Mouse (Mus musculus) embryonic facial prominence, embryonic 12.5 days (tissue): ENCODE data around the gene Prkar2b. TPM values are rescaled to one million over a fixed set of nuclear protein-coding genes. Genes with fewer than 3 reads are reported as not detected.

Experiments
- ATAC-seq: fragments of 200-750 bp; cut with Nextera tagmentation; 2 replicates; pipeline ENCODE4 v1.8.0; 2017; ENCODE audit not compliant: insufficient number of reproducible peaks, insufficient read depth, low FRiP score, low TSS enrichment
- H3K27ac ChIP-seq: fragments of 300-500 bp; sonication (generic); 2 replicates; pipeline ENCODE4 v1.5.1; 2016; ENCODE audit warnings: mild to moderate bottlenecking
- H3K27me3 ChIP-seq: fragments of 300-500 bp; sonication (generic); 2 replicates; pipeline ENCODE4 v1.6.1; 2016; ENCODE audit warnings: mild to moderate bottlenecking, moderate library complexity
- H3K36me3 ChIP-seq: fragments of 300-500 bp; sonication (generic); 2 replicates; pipeline ENCODE4 v1.6.1; 2016; ENCODE audit warnings: mild to moderate bottlenecking
- H3K4me1 ChIP-seq: fragments of 300-500 bp; sonication (generic); 2 replicates; pipeline ENCODE4 v1.6.1; 2016
- H3K4me2 ChIP-seq: fragments of 300-500 bp; sonication (generic); replicated peaks from 2 replicates; pipeline ENCODE4 v1.6.1; 2016; ENCODE audit warnings: mild to moderate bottlenecking, moderate library complexity
- H3K4me3 ChIP-seq: fragments of 300-500 bp; sonication (generic); 2 replicates; pipeline ENCODE4 v1.5.1; 2016; ENCODE audit warnings: mild to moderate bottlenecking
- H3K9ac ChIP-seq: fragments of 300-500 bp; sonication (generic); 2 replicates; pipeline ENCODE4 v1.6.1; 2016; ENCODE audit warnings: mild to moderate bottlenecking, moderate library complexity
- H3K9me3 ChIP-seq: fragments of 300-500 bp; sonication (generic); 2 replicates; pipeline ENCODE4 v1.6.1; 2016; ENCODE audit warnings: mild to moderate bottlenecking, moderate library complexity
- WGBS: fragments of 180-500 bp; shearing (Covaris S2); methylation state at CpG from one replicate; pipeline ENCODE4 v1.1.7; 2016; 5-methylcytosine and 5-hydroxymethylcytosine counted together
- polyA plus RNA-seq: library from polyadenylated mRNA; unstranded; fragments of >200 nt; fragmentation: Nextera tagmentation; extraction: Ambion mirVana; gene quantifications from 2 replicates; pipeline ENCODE4 v1.2.1, GENCODE M21; 2016

Prkar2b gene
- polyA plus RNA-seq, 1 experiment from 2014 or later, result 49.0 TPM

GRCm38 (mm10) chr12:32086874-32087273 lies 25.8 kb upstream of the Prkar2b start:
- Histone ChIP-seq H3K27ac (no peak overlapping the region), H3K4me2 (no peak overlapping the region), H3K36me3 (no peaks in the 10 kb centered on the region), H3K9me3 (peaks cover 3% of the 10 kb centered on the region), H3K27me3 (no peaks in the 10 kb centered on the region), H3K4me3 (no peak overlapping the region), H3K9ac (no peak overlapping the region), H3K4me1 (no peaks in the 10 kb centered on the region)
- 89% methylated on average over 3 of the region's 3 CpGs for WGBS
- ATAC-seq, result no peak

GRCm38 (mm10) chr12:32085856-32086255 lies 24.8 kb upstream of the Prkar2b start:
- no peaks in the 10 kb centered on the region for H3K27me3 ChIP-seq
- no peak for ATAC-seq
- no peaks in the 10 kb centered on the region for H3K36me3 ChIP-seq
- H3K9me3 ChIP-seq, result no peaks in the 10 kb centered on the region
- WGBS, result 58% methylated on average over 3 of the region's 3 CpGs
- H3K4me3 ChIP-seq, result no peak overlapping the region
- no peak overlapping the region for H3K9ac ChIP-seq
- H3K4me2 ChIP-seq, result no peak overlapping the region
- H3K27ac ChIP-seq, result no peak overlapping the region
- H3K4me1 ChIP-seq, result no peaks in the 10 kb centered on the region

DNA sequence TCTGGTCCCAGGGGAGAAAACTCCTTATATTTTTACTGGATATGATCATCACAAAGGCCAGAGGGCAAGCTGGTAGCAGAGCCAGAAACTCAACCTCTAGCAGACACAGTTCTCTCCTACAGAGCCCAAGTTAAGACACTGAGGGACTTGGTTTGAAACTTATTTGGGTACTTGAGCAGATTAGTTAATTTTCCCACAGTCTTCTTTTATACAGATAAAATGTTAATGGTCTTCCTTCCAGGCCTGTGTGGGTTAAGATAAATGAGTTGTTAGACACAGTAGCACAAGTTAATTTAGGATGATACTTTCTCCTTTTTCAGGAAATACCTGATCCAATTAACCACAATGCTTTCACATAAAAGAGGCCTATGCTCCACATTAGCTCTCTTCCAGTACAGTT lies 24.1 kb upstream of the Prkar2b start:
- H3K4me1 ChIP-seq, result no peaks in the 10 kb centered on the region
- no peak for ATAC-seq
- H3K27ac ChIP-seq, result no peak overlapping the region

DNA sequence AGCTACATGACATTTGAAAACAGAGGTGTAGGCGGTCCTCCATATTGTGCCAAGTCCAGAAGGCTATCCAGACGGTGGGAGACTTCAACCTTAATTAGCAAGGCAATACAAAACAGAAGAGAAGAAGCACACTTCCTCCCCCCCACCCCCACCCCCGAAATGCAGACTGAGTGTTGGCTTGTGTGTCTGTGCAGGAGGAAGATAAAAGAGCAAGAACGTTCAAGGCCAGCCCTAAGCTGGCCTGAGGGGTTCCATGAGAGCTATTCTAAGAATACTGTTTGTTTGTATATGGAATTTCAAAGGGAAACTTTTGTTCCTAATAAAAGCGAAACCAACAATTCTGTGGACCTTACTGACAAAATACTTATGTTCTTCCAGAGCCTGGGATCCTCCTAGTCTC lies 23.5 kb upstream of the Prkar2b start:
- no peaks in the 10 kb centered on the region for H3K4me1 ChIP-seq
- WGBS, result 52% methylated on average over 5 of the region's 5 CpGs

More for the DNA sequence above, 24.1 kb upstream of the Prkar2b start:
- H3K9ac ChIP-seq, result no peak overlapping the region
- no peaks in the 10 kb centered on the region for H3K9me3 ChIP-seq
- no peak overlapping the region for H3K4me3 ChIP-seq
- no peaks in the 10 kb centered on the region for H3K36me3 ChIP-seq
- no peak overlapping the region for H3K4me2 ChIP-seq
- H3K27me3 ChIP-seq, result no peaks in the 10 kb centered on the region

GRCm38 (mm10) chr12:32080692-32081091 lies 19.6 kb upstream of the Prkar2b start:
- H3K36me3 ChIP-seq, result no peaks in the 10 kb centered on the region
- no peak overlapping the region for H3K4me3 ChIP-seq
- H3K9ac ChIP-seq, result no peak overlapping the region
- no peaks in the 10 kb centered on the region for H3K4me1 ChIP-seq
- H3K9me3 ChIP-seq, result no peaks in the 10 kb centered on the region
- WGBS, result 74% methylated on average over 9 of the region's 9 CpGs
- ATAC-seq, result no peak
- no peaks in the 10 kb centered on the region for H3K27me3 ChIP-seq
- no peak overlapping the region for H3K27ac ChIP-seq
- no peak overlapping the region for H3K4me2 ChIP-seq

More for the DNA sequence above, 23.5 kb upstream of the Prkar2b start:
- Histone ChIP-seq H3K4me3 (no peak overlapping the region), H3K9me3 (no peaks in the 10 kb centered on the region), H3K36me3 (no peaks in the 10 kb centered on the region), H3K27me3 (no peaks in the 10 kb centered on the region), H3K4me2 (no peak overlapping the region), H3K9ac (no peak overlapping the region), H3K27ac (no peak overlapping the region)
- no peak for ATAC-seq

DNA sequence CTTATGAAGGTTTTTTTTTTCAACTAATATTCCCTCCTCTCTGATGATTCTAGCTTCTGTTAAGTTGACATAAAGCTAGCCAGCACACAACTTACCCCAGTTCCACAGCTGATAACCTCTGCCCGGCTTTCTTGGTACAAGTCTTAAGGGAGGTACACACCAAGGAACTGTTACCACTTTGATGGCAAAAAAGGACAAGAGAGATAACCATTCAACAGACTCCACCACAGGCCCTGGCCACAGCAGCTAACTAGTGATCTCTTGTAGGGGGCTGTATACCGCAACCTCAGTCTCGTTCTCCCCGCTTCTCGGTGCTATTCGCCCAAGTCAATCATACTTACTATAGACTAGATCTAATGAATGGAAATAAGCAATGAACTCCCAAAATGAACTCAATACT lies 16.3 kb upstream of the Prkar2b start:
- Histone ChIP-seq H3K9me3 (no peaks in the 10 kb centered on the region), H3K27ac (no peak overlapping the region), H3K4me3 (no peak overlapping the region), H3K4me1 (no peaks in the 10 kb centered on the region), H3K4me2 (no peak overlapping the region), H3K27me3 (no peaks in the 10 kb centered on the region), H3K36me3 (no peaks in the 10 kb centered on the region), H3K9ac (no peak overlapping the region)
- no peak for ATAC-seq
- WGBS, result 97% methylated on average over 6 of the region's 6 CpGs

DNA sequence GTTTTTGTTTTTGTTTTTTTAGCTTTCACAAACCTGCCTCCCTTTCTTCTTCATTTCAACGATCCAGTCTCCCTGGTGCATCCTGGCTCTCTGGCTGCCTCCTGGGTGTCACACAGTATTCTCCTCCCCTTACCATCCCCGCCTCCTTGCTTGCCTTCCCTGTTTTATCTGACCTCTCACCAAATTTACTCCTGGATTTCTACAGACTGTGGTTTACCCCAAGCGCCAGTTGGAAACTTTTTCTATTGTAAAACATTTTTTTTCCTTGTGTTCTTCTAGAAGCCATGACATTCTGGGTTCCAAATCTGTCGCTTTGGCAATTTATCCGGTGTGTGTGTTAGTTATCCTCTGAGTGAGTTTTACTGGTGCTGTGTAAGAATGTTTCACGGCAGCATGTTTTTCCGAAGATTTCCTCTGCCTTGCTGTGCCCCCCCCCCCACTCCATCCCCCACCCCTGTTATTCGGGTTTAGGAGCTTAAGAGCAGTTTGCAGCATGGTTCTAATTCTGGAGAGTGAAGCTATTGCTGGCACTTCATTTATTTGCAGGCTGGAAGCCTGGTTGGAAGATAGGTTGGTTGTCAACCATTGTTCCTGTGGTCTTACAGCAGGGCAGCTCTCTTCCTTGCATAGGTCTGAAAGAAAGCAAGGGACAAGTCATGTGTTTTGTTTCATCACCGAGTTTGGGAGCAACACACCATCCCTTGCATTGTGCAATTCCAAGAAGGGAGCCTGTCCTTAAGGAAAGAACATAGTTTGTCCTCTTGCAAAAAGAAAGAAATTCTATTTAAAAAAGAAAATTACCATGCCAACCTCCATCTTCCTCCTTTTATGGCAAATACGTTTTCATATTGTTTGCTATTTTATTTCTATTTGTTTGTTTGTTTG lies 15.0 kb upstream of the Prkar2b start:
- no peak for ATAC-seq
- H3K4me1 ChIP-seq, result no peaks in the 10 kb centered on the region
- H3K36me3 ChIP-seq, result no peaks in the 10 kb centered on the region
- no peak overlapping the region for H3K27ac ChIP-seq
- no peak overlapping the region for H3K4me3 ChIP-seq
- H3K27me3 ChIP-seq, result no peaks in the 10 kb centered on the region
- no peak overlapping the region for H3K9ac ChIP-seq
- 73% methylated on average over 10 of the region's 10 CpGs for WGBS
- no peak overlapping the region for H3K4me2 ChIP-seq
- no peaks in the 10 kb centered on the region for H3K9me3 ChIP-seq

DNA sequence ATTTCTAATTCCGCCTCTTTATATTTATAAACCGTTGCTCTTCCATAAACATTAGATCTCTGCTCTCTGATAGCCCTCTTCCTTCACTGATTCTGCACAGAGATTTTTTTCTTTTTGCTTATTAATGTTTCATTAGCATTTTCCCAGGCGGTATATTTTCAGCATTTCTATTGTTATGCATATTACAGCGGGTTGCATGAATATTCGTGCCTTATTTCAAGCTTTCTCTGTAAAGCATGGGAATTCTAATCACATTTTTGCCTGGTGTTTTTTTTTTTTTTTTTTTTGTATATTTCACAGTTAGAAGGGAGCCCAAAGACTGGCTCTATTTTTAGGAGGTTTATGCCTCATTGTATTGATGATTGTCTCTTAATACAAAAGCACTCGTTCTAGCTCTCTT lies 13.2 kb upstream of the Prkar2b start:
- H3K27me3 ChIP-seq, result no peaks in the 10 kb centered on the region
- no peak for ATAC-seq
- H3K4me2 ChIP-seq, result no peak overlapping the region
- no peak overlapping the region for H3K4me3 ChIP-seq
- WGBS, result 85% methylated on average over 6 of the region's 6 CpGs
- H3K36me3 ChIP-seq, result no peaks in the 10 kb centered on the region
- no peaks in the 10 kb centered on the region for H3K4me1 ChIP-seq
- H3K9ac ChIP-seq, result no peak overlapping the region
- no peak overlapping the region for H3K27ac ChIP-seq
- no peaks in the 10 kb centered on the region for H3K9me3 ChIP-seq

GRCm38 (mm10) chr12:32066004-32066403 lies 4.9 kb upstream of the Prkar2b start:
- no peaks in the 10 kb centered on the region for H3K36me3 ChIP-seq
- H3K9me3 ChIP-seq, result no peaks in the 10 kb centered on the region
- 28% methylated on average over 5 of the region's 5 CpGs for WGBS
- no peaks in the 10 kb centered on the region for H3K27me3 ChIP-seq
- no peak overlapping the region for H3K4me3 ChIP-seq
- no peak for ATAC-seq
- no peak overlapping the region for H3K4me2 ChIP-seq
- H3K4me1 ChIP-seq, result 0 out of 2 replicates have a peak, but pooled peaks cover 3% of the 10 kb centered on the region
- no peak overlapping the region for H3K9ac ChIP-seq
- no peak overlapping the region for H3K27ac ChIP-seq

GRCm38 (mm10) chr12:32060247-32061089 lies 628 bp downstream of the Prkar2b start:
- Histone ChIP-seq H3K27ac (peak overlapping the region; percentile 96), H3K4me2 (peak overlapping the region; percentile 61), H3K9ac (peak overlapping the region; percentile 86), H3K4me1 (peaks cover 6% of the 10 kb centered on the region; the same call in 1 of the 2 replicates), H3K36me3 (no peaks in the 10 kb centered on the region), H3K4me3 (peak overlapping the region; percentile 79), H3K27me3 (no peaks in the 10 kb centered on the region), H3K9me3 (no peaks in the 10 kb centered on the region)
- ATAC-seq, result peak; percentile 36
- WGBS, result under 1% methylated on average over 66 of the region's 66 CpGs

DNA sequence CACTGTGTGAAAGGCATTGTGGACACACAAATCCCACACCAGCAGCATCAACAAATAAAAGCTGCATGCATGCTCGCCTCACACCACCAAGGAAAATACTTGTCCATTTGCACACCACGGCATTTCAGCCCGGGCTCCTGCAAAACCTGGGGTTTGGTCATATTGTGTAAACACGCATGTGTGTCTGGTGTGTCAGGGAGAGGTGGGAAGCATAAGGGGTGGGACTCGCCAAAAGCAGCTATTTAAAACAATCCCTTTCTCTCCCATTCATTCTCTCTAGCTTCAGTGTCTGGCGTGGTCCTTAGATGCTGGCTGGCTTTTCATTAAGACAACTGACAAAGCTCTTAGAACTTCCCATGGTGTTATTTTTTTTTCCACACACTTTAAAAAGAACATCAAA lies 1.4 kb downstream of the Prkar2b start:
- 18% methylated on average over 6 of the region's 6 CpGs for WGBS
- Histone ChIP-seq H3K27ac (no peak overlapping the region), H3K27me3 (no peaks in the 10 kb centered on the region), H3K4me1 (peaks cover 13% of the 10 kb centered on the region; the same call in 1 of the 2 replicates), H3K9ac (peak overlapping the region; percentile 86; the same call in 1 of the 2 replicates), H3K4me3 (peak overlapping the region; percentile 79), H3K36me3 (no peaks in the 10 kb centered on the region), H3K4me2 (peak overlapping the region; percentile 61), H3K9me3 (no peaks in the 10 kb centered on the region)
- no peak for ATAC-seq
